Mouse (Mus musculus): ENCODE data around the gene Cyp26a1. TPM values are rescaled to one million over a fixed set of nuclear protein-coding genes. Genes with fewer than 3 reads are reported as not detected.

Cyp26a1 gene
- total RNA-seq (2014; fragmentation: Nextera tagmentation) (not detected in 2 replicates), total RNA-seq (2017) (not detected in 2 replicates)

DNA sequence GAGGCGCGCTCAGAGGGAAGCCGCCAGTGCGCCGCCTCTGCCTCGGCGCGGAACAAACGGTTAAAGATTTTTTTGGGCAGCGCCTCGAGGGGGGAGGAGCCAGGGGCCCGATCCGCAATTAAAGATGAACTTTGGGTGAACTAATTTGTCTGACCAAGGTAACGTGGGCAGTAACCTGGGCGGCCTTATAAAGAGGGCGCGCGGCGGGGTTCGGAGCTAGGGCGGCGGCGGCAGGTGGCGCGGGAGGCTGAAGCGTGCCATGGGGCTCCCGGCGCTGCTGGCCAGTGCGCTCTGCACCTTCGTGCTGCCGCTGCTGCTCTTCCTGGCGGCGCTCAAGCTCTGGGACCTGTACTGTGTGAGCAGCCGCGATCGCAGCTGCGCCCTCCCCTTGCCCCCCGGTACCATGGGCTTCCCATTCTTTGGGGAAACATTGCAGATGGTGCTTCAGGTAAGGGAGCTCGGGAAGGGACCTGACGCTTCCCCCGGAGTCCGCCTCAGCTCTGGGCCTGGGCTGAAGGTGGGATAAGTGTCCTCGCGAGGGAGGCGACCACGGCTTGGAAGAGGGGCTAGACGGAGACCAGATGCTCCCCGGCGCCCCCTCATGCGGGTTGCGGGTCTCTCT, at the start of gene Cyp26a1:
Cyp26a1 (plus strand) TSS at position 148 of the 622 bp plus-strand sequence.
- no peak for ATAC-seq (replicated peaks; ENCODE audit: low FRiP score, low TSS enrichment, poor library complexity, severe bottlenecking)

DNA sequence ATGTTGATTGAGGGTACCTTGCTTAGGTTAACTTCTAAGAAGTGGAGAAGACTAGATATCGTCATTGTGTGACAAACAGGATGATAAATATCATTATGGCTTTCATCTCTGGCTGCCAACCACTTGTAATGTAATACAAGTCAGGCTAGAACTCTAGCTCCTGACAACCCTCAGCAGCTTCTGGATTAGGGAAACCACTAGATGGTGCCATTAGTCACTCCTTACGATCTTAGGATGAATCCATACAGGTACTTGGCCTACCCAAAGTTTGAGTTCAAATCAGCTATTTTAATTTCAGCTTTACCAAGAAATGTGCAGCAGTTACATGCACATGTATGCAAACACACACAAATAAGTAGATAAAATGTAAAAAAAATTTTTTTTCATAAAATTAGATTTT, 49.6 kb upstream of the Cyp26a1 start:
- ATAC-seq (replicated peaks; ENCODE audit: low FRiP score, low TSS enrichment, poor library complexity, severe bottlenecking), result no peak

- ATAC-seq (replicated peaks; ENCODE audit: low FRiP score, low TSS enrichment, poor library complexity, severe bottlenecking), result no peak
These were observed 47.1 kb upstream of the Cyp26a1 start for GRCm38 (mm10) chr19:37650526-37650925.

GRCm38 (mm10) chr19:37654012-37654411, 43.6 kb upstream of the Cyp26a1 start:
- ATAC-seq (replicated peaks; ENCODE audit: low FRiP score, low TSS enrichment, poor library complexity, severe bottlenecking), result peak; percentile 91

DNA sequence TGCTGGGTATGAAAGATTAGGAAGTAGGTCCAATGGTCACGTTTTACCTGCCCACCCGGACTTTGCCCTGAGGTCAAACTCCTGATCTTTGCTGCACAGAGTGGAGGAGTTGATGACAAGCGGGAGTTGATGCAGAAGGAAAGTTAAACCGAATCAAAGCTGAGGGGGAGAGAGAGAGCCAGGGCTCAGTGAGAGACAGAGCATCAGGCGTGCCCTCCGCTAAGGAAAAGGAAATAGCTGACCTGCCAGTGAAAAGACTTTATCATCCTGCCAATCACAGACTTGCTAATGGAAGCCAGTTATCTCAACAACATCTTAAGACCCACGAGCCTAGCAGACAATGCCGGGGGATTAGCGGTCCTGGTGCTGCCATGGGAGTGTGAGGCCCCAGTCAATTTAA, 41.2 kb upstream of the Cyp26a1 start:
- ATAC-seq (replicated peaks; ENCODE audit: low FRiP score, low TSS enrichment, poor library complexity, severe bottlenecking), result no peak

DNA sequence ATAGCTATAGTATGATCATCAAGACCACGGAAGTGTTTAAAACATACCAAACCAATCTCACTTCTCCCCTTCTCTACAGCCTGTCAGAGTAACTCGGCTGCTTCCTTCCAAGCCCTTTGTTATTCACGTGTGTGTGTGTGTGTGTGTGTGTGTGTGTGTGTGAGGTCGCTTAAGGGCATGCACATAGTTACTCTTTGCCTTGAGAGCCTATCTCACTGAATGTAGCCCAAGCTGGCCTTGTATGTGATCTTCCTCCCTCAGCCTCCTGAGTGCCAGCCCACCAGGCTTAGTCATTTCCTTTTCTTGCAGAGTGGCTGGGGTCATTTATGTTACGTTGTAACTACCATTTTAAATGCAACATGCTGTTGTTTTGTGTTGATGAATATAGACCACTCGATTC, 32.3 kb upstream of the Cyp26a1 start:
- no peak for ATAC-seq (replicated peaks; ENCODE audit: low FRiP score, low TSS enrichment, poor library complexity, severe bottlenecking)

- ATAC-seq (replicated peaks; ENCODE audit: low FRiP score, low TSS enrichment, poor library complexity, severe bottlenecking), result peak; percentile 96
These were observed 29.6 kb upstream of the Cyp26a1 start for GRCm38 (mm10) chr19:37667855-37668594.

DNA sequence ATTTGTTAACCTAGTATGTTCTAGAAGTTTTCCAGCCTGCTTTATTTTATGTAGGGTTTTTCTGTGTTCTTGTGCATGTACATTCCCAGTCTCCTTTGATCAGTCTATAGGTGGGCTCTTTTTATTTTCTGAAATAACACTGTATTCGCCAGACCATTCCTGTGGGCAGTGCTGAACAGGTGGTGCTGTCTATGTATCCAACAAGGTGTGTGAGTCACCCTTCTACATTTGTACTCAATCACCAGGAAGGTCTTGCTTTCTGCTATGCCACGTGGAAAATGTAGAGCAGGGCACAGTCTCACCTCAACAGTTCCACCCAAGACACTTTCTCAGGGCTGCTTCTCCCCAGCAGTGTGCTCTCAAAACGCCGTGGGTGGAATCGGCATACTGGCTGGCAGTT, 28.9 kb upstream of the Cyp26a1 start:
- no peak for ATAC-seq (replicated peaks; ENCODE audit: low FRiP score, low TSS enrichment, poor library complexity, severe bottlenecking)

DNA sequence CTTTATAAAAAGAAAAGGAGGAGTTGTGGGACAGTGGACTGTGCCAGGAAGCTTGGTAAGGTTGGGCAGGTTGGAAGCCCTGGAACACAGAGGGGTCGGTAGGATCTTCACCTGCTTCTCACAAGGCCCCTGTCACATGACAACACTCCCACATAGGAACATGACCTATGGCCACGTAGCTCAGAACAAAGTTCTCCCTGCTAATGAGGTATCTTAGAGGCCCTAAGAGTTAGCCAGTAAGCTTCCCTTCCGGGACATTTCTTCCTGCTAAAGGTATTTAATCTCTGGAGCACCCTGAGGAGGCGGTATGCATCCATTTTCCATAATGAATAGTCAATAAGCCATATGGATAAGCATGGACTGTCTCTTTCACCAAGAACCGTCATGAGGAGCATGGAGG, 28.1 kb upstream of the Cyp26a1 start:
- ATAC-seq (replicated peaks; ENCODE audit: low FRiP score, low TSS enrichment, poor library complexity, severe bottlenecking), result no peak

DNA sequence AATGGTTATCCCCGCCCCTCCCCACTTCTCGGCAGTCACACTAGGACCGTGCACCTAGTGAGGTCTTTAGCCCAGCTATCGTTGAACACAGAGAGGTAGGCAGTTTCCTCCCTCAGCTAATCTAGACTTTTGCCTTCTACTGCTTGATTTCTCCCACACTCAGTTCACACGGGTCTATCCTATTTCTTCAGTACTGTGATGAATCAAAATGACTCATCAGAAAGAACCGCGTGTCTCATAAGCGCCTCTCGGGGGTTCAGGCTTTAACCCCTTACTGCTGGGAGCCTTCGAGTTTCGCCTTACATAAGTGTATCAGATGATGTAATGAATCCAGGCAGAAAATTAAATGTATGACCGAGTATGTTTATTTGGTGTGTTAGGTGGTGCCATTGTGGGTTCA, 24.2 kb upstream of the Cyp26a1 start:
- 0 out of 2 replicates have a peak, but pooled peaks have one; percentile 28 for ATAC-seq (replicated peaks; ENCODE audit: low FRiP score, low TSS enrichment, poor library complexity, severe bottlenecking)

- no peak for ATAC-seq (replicated peaks; ENCODE audit: low FRiP score, low TSS enrichment, poor library complexity, severe bottlenecking)
These were observed 12.3 kb upstream of the Cyp26a1 start, which contains the start of gene Cyp26c1 for GRCm38 (mm10) chr19:37685281-37685680. Cyp26c1 (plus strand) TSS chr19:37685581.

DNA sequence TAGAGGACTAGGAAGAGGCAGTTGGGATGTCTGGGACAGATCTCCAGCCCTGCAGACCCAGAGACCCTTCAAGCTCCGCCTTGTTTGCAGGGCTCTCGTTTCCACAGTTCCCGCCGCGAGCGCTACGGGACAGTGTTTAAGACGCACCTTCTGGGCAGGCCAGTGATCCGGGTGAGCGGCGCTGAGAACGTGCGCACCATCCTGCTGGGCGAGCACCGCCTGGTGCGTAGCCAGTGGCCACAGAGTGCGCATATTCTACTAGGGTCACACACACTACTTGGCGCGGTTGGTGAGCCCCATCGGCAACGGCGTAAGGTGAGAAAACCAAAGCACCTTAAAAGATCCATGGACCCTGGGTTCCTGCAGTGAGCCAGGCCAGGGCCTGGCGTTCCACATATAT, 11.3 kb upstream of the Cyp26a1 start:
- ATAC-seq (replicated peaks; ENCODE audit: low FRiP score, low TSS enrichment, poor library complexity, severe bottlenecking), result no peak

GRCm38 (mm10) chr19:37686941-37687850, 10.4 kb upstream of the Cyp26a1 start:
- ATAC-seq (replicated peaks; ENCODE audit: low FRiP score, low TSS enrichment, poor library complexity, severe bottlenecking), result no peak

DNA sequence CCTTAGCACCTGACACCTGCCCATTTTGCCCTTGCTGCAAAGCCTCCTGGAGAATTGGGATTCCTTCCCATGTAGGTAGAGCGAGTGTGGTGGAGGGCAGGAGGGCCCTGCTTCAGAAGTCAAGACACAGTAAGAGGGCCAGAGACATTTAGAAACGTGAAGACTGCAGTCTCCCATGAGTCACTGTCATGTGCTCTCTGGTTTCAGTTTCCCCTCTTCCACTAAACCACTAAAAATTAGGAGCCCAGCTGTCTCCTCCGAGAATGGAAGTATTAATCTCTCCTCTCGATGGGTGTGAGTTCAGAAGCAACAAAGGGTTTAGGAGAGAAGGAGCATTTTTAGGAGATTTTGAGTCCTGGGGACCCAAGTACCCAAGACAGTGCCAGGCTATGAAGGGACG, 8.1 kb upstream of the Cyp26a1 start:
- no peak for ATAC-seq (replicated peaks; ENCODE audit: low FRiP score, low TSS enrichment, poor library complexity, severe bottlenecking)

DNA sequence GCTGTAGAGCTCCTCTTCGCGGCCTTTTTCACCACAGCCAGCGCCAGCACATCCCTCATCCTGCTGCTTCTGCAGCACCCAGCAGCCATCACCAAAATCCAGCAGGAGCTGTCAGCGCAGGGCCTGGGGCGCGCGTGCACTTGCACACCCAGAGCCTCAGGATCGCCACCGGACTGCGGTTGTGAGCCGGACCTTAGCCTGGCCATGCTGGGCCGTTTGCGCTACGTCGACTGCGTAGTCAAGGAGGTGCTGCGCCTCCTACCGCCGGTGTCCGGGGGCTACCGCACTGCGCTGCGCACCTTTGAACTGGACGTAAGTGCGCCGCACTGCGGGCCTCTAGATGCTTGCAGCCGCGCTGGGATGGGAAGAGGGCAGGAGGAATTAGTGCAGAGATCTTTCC, 6.9 kb upstream of the Cyp26a1 start:
- ATAC-seq (replicated peaks; ENCODE audit: low FRiP score, low TSS enrichment, poor library complexity, severe bottlenecking), result no peak

DNA sequence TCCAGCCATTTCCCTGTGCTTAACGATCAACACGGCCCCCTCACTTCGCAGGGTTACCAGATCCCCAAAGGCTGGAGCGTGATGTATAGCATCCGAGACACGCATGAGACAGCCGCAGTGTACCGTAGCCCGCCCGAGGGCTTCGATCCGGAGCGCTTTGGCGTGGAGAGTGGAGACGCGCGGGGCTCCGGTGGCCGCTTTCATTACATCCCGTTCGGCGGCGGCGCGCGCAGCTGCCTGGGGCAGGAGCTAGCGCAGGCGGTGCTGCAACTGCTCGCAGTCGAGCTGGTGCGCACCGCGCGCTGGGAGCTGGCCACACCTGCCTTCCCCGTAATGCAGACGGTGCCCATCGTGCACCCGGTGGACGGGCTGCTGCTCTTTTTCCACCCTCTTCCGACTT, 4.7 kb upstream of the Cyp26a1 start:
- ATAC-seq (replicated peaks; ENCODE audit: low FRiP score, low TSS enrichment, poor library complexity, severe bottlenecking), result no peak

- ATAC-seq (replicated peaks; ENCODE audit: low FRiP score, low TSS enrichment, poor library complexity, severe bottlenecking), result no peak
These were observed 2.5 kb upstream of the Cyp26a1 start for GRCm38 (mm10) chr19:37695146-37695545.

DNA sequence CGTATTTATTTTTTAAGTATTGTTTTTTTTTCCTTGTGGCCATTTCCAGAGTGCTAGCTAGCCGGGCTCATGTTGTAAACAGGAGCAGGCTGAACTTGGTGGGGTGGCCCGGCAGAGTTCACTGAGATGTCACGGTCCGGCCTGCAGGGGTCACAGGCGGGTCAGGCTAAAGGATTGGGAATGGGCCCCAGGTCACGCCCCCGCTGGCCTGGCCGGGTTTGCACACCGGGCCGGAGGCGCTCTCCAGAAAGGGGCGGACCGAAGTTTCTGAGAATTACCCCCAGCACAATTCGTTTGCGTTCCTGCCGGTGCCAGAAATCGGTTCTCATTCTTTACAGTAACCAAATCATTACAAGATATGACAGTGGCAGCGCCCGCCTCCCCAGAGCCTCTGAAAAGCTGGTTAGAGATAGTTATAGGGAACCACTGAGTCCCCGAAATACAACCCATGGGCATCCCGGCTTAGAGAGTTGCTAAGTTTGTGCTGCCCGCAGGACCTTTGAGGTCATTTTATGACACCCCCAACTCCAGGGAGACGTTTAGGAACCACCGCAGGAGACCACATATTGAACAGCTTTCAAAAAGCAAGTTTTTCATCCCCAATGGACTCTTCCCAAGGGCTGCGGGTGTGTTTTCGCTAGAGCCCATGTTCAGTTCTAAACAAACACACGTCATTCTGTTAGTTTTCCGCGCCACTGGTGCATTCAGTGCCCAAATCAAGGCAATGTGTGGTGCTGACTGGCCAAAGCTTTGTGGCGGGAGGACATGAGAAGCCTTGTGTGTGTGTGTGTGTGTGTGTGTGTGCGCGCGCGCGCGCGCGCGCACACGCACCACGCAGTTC, 1.6 kb upstream of the Cyp26a1 start:
- 0 out of 2 replicates have a peak, but pooled peaks have one; percentile 8 for ATAC-seq (replicated peaks; ENCODE audit: low FRiP score, low TSS enrichment, poor library complexity, severe bottlenecking)

Data from megakaryocyte-erythroid progenitor cell, adult 5-6 weeks (primary cell).